Mouse (Mus musculus): ENCODE data around the gene Srrm4.

GRCm38 (mm10) chr5:116420759-116421225, 170.8 kb downstream of the Srrm4 start:
- no peak for TF ChIP-seq ZNF384 (IDR thresholded peaks at IDR 0.05; ENCODE audit: low read depth, low read length)
- TF ChIP-seq MAFK (IDR thresholded peaks at IDR 0.05; ENCODE audit: insufficient read depth, low read depth, low read length) = peak; percentile 39; the same call in 1 of the 2 replicates
- no peak for TF ChIP-seq ZC3H11A (IDR thresholded peaks at IDR 0.05; ENCODE audit: borderline replicate concordance, low read depth, low read length)
- TF ChIP-seq CHD2 (IDR thresholded peaks at IDR 0.05; ENCODE audit: low read depth, low read length) = no peak
